Mouse (Mus musculus): Measurements from ENCODE around the gene Cnep1r1.

Cnep1r1 gene

GRCm38 (mm10) chr8:88118456-88119036 lies at the start of gene Cnep1r1:
Gene Cnep1r1, plus strand, starts transcription at chr8:88118769.
- DNase-seq = peak; percentile 95

DNA sequence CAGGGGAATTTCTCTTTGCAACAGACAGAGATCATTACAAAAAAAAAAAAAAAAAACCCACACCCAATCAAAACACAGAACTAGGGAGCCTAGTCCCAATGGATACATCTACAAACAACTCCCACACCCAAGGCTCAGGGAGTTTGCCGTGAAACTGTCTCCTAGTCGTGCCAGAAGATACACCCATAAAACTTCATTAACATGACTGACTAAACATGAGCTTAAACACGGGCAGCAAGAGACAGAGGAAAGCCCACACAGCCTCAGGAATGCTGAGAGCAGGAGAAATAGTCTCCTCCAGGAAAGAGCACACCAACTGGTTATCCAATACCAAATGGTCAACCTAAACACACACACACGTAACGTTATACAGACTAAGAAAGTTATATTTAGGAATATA lies 36.4 kb upstream of the Cnep1r1 start:
- DNase-seq = no peak

- no peak for DNase-seq
Measured at GRCm38 (mm10) chr8:88088006-88088405, 30.6 kb upstream of the Cnep1r1 start.

GRCm38 (mm10) chr8:88091661-88092060 lies 26.9 kb upstream of the Cnep1r1 start:
- DNase-seq = no peak

GRCm38 (mm10) chr8:88093367-88093766 lies 25.2 kb upstream of the Cnep1r1 start:
- no peak for DNase-seq

GRCm38 (mm10) chr8:88098856-88099255 lies 19.7 kb upstream of the Cnep1r1 start:
- no peak for DNase-seq

GRCm38 (mm10) chr8:88099526-88099925 lies 19.0 kb upstream of the Cnep1r1 start:
- peak; percentile 54 for DNase-seq

GRCm38 (mm10) chr8:88109241-88109640 lies 9.3 kb upstream of the Cnep1r1 start:
- no peak for DNase-seq

GRCm38 (mm10) chr8:88119076-88119475 lies 507 bp downstream of the Cnep1r1 start:
- peak; percentile 12 for DNase-seq

DNA sequence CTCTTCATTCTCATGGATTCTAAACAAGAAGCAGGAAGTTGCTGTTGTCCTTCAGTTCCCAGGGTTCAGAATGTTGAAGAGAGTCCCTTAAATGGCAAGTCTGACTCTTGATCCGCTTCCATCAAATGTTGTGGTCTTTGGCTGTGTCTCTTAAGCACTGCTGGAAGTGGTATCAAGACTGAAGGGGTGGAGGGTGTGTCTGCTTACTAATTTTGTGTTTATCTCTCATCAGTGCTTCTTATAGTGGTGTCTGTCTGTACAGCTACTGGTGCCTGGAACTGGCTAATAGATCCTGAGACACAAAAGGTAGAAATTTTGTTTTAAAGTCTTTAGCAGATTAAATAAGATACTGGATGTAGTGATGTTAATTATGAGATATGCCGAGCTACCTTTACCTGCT lies 6.3 kb downstream of the Cnep1r1 start:
- no peak for DNase-seq

GRCm38 (mm10) chr8:88129397-88129796 lies 10.8 kb downstream of the Cnep1r1 start:
- DNase-seq = no peak

- peak; percentile 58 for DNase-seq
Measured at GRCm38 (mm10) chr8:88130754-88131317, 12.3 kb downstream of the Cnep1r1 start.

DNA sequence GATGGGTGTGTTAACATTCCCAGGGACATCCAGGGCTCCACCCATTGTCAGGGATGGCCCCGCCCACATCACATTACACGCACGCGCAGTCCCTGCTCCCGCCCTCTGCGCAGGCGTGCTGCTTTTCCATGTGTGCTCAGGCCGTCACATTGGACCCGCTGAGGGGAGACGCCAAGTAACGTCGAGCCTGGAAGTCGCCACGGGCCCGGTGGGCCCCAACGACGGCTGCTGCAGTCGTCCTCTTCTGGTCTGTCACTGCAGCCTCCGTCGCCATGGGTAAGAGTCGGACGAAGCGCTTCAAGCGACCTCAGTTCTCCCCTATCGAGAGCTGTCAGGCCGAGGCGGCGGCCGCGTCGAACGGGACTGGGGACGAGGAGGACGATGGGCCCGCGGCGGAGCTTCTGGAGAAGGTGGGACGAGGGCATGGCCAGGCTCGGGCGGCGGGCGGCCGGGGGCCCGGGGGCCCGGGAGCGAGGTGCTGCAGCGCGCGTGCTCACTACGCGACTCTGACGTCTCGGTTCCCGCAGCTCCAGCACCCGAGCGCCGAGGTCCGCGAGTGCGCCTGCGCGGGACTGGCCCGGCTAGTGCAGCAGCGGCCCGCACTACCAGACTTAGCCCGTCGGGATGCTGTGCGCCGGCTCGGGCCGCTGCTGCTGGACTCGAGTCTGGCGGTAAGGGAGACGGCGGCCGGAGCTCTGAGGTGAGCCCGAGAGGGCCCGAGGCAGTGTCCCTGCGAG lies 19.3 kb downstream of the Cnep1r1 start, which contains the start of gene Heatr3:
Gene Heatr3 (plus strand): TSS at position 108 of the 737 bp plus-strand sequence.
- DNase-seq = peak; percentile 97

DNA sequence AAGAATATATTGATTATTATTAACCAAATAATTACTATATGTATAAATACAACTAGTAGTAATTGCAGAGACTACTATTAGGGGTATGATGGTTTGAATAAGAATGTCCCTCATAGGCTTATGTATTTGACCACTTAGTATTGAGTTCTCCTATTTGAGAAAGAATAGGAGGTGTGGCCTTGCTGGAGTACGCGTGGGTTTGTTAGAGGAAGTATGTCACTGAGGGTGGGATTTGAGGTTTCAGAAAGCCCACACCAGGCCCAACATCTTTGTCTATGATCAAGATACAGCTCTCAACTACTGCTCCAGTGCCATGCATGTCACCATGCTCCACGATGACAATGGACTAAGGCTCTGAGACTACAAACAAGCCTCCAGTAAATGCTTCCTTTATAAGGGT lies 20.7 kb downstream of the Cnep1r1 start:
- DNase-seq = no peak

GRCm38 (mm10) chr8:88141629-88142028 lies 23.1 kb downstream of the Cnep1r1 start:
- no peak for DNase-seq

GRCm38 (mm10) chr8:88144041-88144440 lies 25.5 kb downstream of the Cnep1r1 start:
- no peak for DNase-seq

DNA sequence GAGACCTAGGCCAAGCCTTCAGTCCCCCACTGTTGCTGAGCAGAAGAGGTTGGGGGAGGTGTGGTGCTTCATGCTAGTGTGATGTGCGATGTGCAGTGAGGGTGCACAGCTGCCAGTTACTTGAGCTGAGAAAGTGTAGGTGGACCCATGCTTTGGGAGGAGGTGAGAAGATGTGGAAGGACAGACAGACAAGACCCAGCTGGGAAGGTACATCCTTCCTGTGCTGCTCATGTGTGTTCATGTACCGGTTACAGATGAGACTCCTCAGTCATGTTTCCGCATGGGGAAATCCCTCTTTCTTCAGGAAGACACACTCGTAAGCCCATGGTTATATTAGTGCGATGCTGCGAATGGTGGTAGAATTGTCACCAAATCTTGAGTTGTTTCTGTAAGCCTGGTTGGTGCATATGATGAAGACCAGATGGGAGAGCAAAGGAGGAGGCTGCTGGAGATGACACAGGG lies 32.4 kb downstream of the Cnep1r1 start:
- DNase-seq = no peak

GRCm38 (mm10) chr8:88160237-88160995 lies 41.8 kb downstream of the Cnep1r1 start:
- DNase-seq = no peak

GRCm38 (mm10) chr8:88161439-88161838 lies 42.9 kb downstream of the Cnep1r1 start:
- DNase-seq = peak; percentile 69

- DNase-seq = no peak
Measured at GRCm38 (mm10) chr8:88175264-88175663, 56.7 kb downstream of the Cnep1r1 start.

DNA sequence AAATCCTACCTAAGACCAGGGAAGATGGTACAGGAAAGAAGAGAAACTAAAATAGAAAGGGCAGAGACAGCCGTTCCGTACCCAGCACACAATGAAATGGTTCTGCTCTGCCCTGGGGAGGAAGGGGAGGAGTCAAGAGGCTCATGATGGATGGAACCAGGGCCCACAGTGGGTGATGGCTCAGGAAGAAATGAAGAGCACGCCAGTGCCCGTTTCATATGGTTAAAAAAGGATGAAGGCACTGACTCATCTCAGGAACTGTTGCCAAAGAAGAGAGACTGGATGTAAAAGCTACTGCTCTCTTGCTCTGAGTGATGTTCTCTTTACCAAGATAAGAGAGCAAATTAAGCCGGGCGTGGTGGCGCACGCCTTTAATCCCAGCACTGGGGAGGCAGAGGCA lies 58.7 kb downstream of the Cnep1r1 start:
- DNase-seq = no peak

- DNase-seq = no peak
Measured at GRCm38 (mm10) chr8:88183121-88183520, 64.6 kb downstream of the Cnep1r1 start.
